Mouse (Mus musculus) forebrain, embryonic 14.5 days (tissue): Measurements from ENCODE around the gene Grem1. TPM values are rescaled to one million over a fixed set of nuclear protein-coding genes. Genes with fewer than 3 reads are reported as not detected.

Experiments used
- ATAC-seq: fragments of 200-750 bp; cut with Nextera tagmentation; 2 replicates; pipeline ENCODE4 v1.8.0; 2017; ENCODE audit warnings: mild to moderate bottlenecking, moderate library complexity
- DNase-seq: peaks from one replicate; pipeline ENCODE4 v3.0.0-alpha.2; 2015; ENCODE audit warnings: low spot score
- H3K27ac ChIP-seq: fragments of 300-500 bp; sonication (generic); 2 replicates; pipeline ENCODE4 v1.5.1; 2014; ENCODE audit warnings: low read depth, mild to moderate bottlenecking, control low read depth, low read length, moderate library complexity
- H3K27me3 ChIP-seq: fragments of 300-500 bp; sonication (generic); replicated peaks from 2 replicates; pipeline ENCODE4 v1.6.1; 2014; ENCODE audit warnings: low read length, control low read depth, mixed read lengths; ENCODE audit not compliant: control insufficient read depth, insufficient read depth
- H3K36me3 ChIP-seq: fragments of 300-500 bp; sonication (generic); 2 replicates; pipeline ENCODE4 v1.6.1; 2014; ENCODE audit warnings: low read length, control low read depth; ENCODE audit not compliant: control insufficient read depth, insufficient read depth
- H3K4me1 ChIP-seq: fragments of 300-500 bp; sonication (generic); 2 replicates; pipeline ENCODE4 v1.6.1; 2014; ENCODE audit warnings: antibody characterized with exemption, low read length, control low read depth; ENCODE audit not compliant: control insufficient read depth, insufficient read depth
- H3K4me2 ChIP-seq: fragments of 300-500 bp; sonication (generic); 2 replicates; pipeline ENCODE4 v1.6.1; 2014; ENCODE audit warnings: mild to moderate bottlenecking, control low read depth, low read length
- H3K4me3 ChIP-seq: fragments of 300-500 bp; sonication (generic); 2 replicates; pipeline ENCODE4 v1.5.1; 2014; ENCODE audit warnings: low read depth, low read length, control low read depth
- H3K9ac ChIP-seq: fragments of 300-500 bp; sonication (generic); 2 replicates; pipeline ENCODE4 v1.6.1; 2014; ENCODE audit warnings: mild to moderate bottlenecking, low read length, control low read depth, moderate library complexity
- H3K9me3 ChIP-seq: fragments of 300-500 bp; sonication (generic); replicated peaks from 2 replicates; pipeline ENCODE4 v1.6.1; 2016; ENCODE audit warnings: low read length, control low read depth, mixed read lengths; ENCODE audit not compliant: control insufficient read depth
- WGBS: fragments of 180-500 bp; shearing (Covaris S2); extraction: QIAGEN DNeasy Blood & Tissue Kit; methylation state at CpG from one replicate; pipeline ENCODE4 v1.1.7; 2014; 5-methylcytosine and 5-hydroxymethylcytosine counted together
- polyA plus RNA-seq: library from polyadenylated mRNA; unstranded; fragments of >200 nt; fragmentation: Nextera tagmentation; extraction: Ambion mirVana; gene quantifications from 2 replicates; pipeline ENCODE4 v1.2.1, GENCODE M21; 2014

Gene Grem1
- polyA plus RNA-seq, 1 experiment from 2014 or later = 0.32 TPM

DNA sequence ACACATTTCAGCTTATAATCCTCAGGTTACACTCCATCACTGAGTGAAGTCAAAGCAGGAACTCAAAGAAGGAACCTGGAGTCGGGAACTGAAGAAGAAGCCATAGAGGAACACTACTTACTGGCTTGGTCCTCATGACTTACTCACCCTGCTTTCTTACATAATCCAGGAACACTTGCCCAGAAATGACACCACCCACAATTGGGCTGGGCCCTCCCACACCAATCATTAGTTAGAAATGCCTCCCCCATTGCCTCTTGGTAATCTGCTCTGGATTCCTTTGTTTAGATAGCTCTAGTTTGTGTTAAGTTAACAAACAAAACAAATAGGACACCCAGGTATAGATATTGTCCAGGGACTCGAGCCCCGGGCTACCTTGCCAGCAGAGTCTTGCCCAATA, 29.9 kb downstream of the Grem1 start:
- DNase-seq (no peak), ATAC-seq (no peak)
- Histone ChIP-seq H3K9ac (no peak overlapping the region), H3K27ac (no peak overlapping the region), H3K4me1 (no peaks in the 10 kb centered on the region), H3K27me3 (no peaks in the 10 kb centered on the region), H3K9me3 (no peaks in the 10 kb centered on the region), H3K4me2 (no peak overlapping the region), H3K4me3 (no peak overlapping the region), H3K36me3 (no peaks in the 10 kb centered on the region)
- WGBS = 91% methylated on average over 3 of the region's 3 CpGs

DNA sequence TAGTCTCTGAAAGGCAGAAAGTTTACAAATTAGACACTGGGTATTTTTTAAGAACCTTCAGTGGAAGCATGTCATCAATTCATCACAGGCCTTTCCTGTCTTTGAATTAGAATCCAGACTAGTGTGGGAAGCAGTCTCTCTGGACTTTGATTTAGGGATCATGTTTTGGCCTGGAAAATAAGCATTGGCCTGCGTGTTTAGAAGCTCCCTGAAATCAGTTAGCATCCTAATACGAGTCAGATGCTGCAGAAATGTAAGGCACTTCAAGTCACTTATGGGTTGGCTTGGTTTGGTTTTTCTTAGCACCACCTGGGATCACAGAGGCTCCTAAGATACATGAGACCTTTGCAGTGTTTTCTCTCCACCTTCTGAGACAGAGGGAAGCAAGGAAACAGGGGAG, 43.6 kb downstream of the Grem1 start:
- H3K4me3 ChIP-seq = no peak overlapping the region
- no peaks in the 10 kb centered on the region for H3K9me3 ChIP-seq
- no peak overlapping the region for H3K27ac ChIP-seq
- H3K36me3 ChIP-seq = no peaks in the 10 kb centered on the region
- ATAC-seq (no peak), DNase-seq (no peak)
- H3K4me2 ChIP-seq = no peak overlapping the region
- WGBS = 78% methylated on average over 2 of the region's 2 CpGs
- no peak overlapping the region for H3K9ac ChIP-seq
- H3K4me1 ChIP-seq = no peaks in the 10 kb centered on the region
- no peaks in the 10 kb centered on the region for H3K27me3 ChIP-seq

GRCm38 (mm10) chr2:113713406-113713805, 45.0 kb downstream of the Grem1 start:
- Histone ChIP-seq H3K4me1 (no peaks in the 10 kb centered on the region), H3K27me3 (no peaks in the 10 kb centered on the region), H3K4me2 (no peak overlapping the region), H3K9me3 (no peaks in the 10 kb centered on the region), H3K36me3 (no peaks in the 10 kb centered on the region), H3K27ac (no peak overlapping the region), H3K4me3 (no peak overlapping the region), H3K9ac (no peak overlapping the region)
- ATAC-seq (no peak), DNase-seq (no peak)
- WGBS = 80% methylated on average over 2 of the region's 2 CpGs

DNA sequence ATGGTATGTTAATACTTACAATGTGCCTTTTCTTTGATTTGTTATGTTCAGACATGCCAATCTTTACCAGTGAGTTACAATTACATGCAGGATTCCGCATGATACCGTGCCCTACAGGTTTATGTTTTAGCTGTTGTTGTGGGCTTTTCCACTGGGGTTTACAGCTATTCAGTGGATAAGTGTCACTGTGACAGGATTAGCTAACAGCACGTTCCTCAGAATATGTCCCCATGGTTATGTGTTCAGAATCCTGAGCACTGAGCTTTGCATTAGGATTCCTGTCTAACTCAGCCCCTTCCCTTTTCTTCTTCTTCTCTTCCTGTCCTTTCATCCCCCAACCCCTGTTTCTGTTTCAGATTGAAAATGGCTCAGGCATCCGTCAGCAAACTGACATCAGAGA, 50.9 kb downstream of the Grem1 start:
- no peak for DNase-seq
- Histone ChIP-seq H3K9me3 (no peaks in the 10 kb centered on the region), H3K4me3 (no peak overlapping the region), H3K27me3 (no peaks in the 10 kb centered on the region), H3K4me2 (no peak overlapping the region), H3K27ac (no peak overlapping the region), H3K9ac (no peak overlapping the region), H3K36me3 (no peaks in the 10 kb centered on the region), H3K4me1 (no peaks in the 10 kb centered on the region)
- WGBS = 64% methylated on average over 4 of the region's 4 CpGs
- ATAC-seq = no peak

- H3K36me3 ChIP-seq = no peaks in the 10 kb centered on the region
- H3K9me3 ChIP-seq = no peaks in the 10 kb centered on the region
- H3K4me3 ChIP-seq = no peak overlapping the region
- H3K27ac ChIP-seq = no peak overlapping the region
- no peak for ATAC-seq
- WGBS = 87% methylated on average over 5 of the region's 5 CpGs
- no peak for DNase-seq
- H3K4me2 ChIP-seq = no peak overlapping the region
- H3K27me3 ChIP-seq = no peaks in the 10 kb centered on the region
- no peak overlapping the region for H3K9ac ChIP-seq
- H3K4me1 ChIP-seq = no peaks in the 10 kb centered on the region
Measured at GRCm38 (mm10) chr2:113701507-113701906, 56.9 kb downstream of the Grem1 start.

- no peak overlapping the region for H3K4me3 ChIP-seq
- 83% methylated on average over 5 of the region's 5 CpGs for WGBS
- no peak for DNase-seq
- no peak overlapping the region for H3K27ac ChIP-seq
- no peaks in the 10 kb centered on the region for H3K36me3 ChIP-seq
- no peak overlapping the region for H3K9ac ChIP-seq
- ATAC-seq = no peak
- no peaks in the 10 kb centered on the region for H3K27me3 ChIP-seq
- H3K9me3 ChIP-seq = no peaks in the 10 kb centered on the region
- H3K4me1 ChIP-seq = peaks cover 6% of the 10 kb centered on the region; the same call in 1 of the 2 replicates
- H3K4me2 ChIP-seq = no peak overlapping the region
Measured at GRCm38 (mm10) chr2:113696647-113697046, 61.8 kb downstream of the Grem1 start.

- Histone ChIP-seq H3K27me3 (no peaks in the 10 kb centered on the region), H3K9me3 (no peaks in the 10 kb centered on the region), H3K27ac (no peak overlapping the region), H3K4me2 (no peak overlapping the region), H3K36me3 (no peaks in the 10 kb centered on the region), H3K9ac (no peak overlapping the region), H3K4me3 (no peak overlapping the region), H3K4me1 (peaks cover 6% of the 10 kb centered on the region; the same call in 1 of the 2 replicates)
- no peak for DNase-seq
- 80% methylated on average over 3 of the region's 3 CpGs for WGBS
- ATAC-seq = no peak
Measured at GRCm38 (mm10) chr2:113696222-113696621, 62.2 kb downstream of the Grem1 start.

Other genes starting within 250 kb of the Grem1 start
- 224 and 229 TPM in 2 replicates for gene Scg5, start 70.5 kb upstream of the Grem1 start, polyA plus RNA-seq
- gene Arhgap11a, start 90.0 kb upstream of the Grem1 start, polyA plus RNA-seq = 5.5 and 5.9 TPM in 2 replicates